Mouse (Mus musculus) forebrain, postnatal 0 days (tissue): ENCODE measurements around the gene Methig1. TPM values are rescaled to one million over a fixed set of nuclear protein-coding genes. Genes with fewer than 3 reads are reported as not detected.

Experiments used
- ATAC-seq: fragments of 200-750 bp; cut with Nextera tagmentation; 2 replicates; pipeline ENCODE4 v1.8.0; 2017; ENCODE audit warnings: mild to moderate bottlenecking, moderate library complexity
- DNase-seq: peaks from one replicate; pipeline ENCODE4 v3.0.0-alpha.2; 2015
- H3K27ac ChIP-seq: fragments of 300-500 bp; sonication (generic); 2 replicates; pipeline ENCODE4 v1.5.1; 2014; ENCODE audit warnings: low read depth, mild to moderate bottlenecking, antibody characterized with exemption, low read length, moderate library complexity, mixed read lengths
- H3K27me3 ChIP-seq: fragments of 300-500 bp; sonication (generic); 2 replicates; pipeline ENCODE4 v1.6.1; 2014; ENCODE audit warnings: mild to moderate bottlenecking, low read length, mixed read lengths; ENCODE audit not compliant: insufficient read depth
- H3K36me3 ChIP-seq: fragments of 300-500 bp; sonication (generic); 2 replicates; pipeline ENCODE4 v1.6.1; 2014; ENCODE audit warnings: mild to moderate bottlenecking, moderate library complexity; ENCODE audit not compliant: insufficient read depth
- H3K4me1 ChIP-seq: fragments of 300-500 bp; sonication (generic); 2 replicates; pipeline ENCODE4 v1.6.1; 2014; ENCODE audit warnings: antibody characterized with exemption; ENCODE audit not compliant: insufficient read depth
- H3K4me2 ChIP-seq: fragments of 300-500 bp; sonication (generic); 2 replicates; pipeline ENCODE4 v1.6.1; 2014; ENCODE audit warnings: low read depth, mild to moderate bottlenecking, moderate library complexity
- H3K4me3 ChIP-seq: fragments of 300-500 bp; sonication (generic); 2 replicates; pipeline ENCODE4 v1.5.1; 2014; ENCODE audit warnings: low read depth, low read length, mixed read lengths
- H3K9ac ChIP-seq: fragments of 300-500 bp; sonication (generic); 2 replicates; pipeline ENCODE4 v1.6.1; 2014; ENCODE audit warnings: mild to moderate bottlenecking
- H3K9me3 ChIP-seq: fragments of 300-500 bp; sonication (generic); 2 replicates; pipeline ENCODE4 v1.6.1; 2016; ENCODE audit warnings: low read length
- CTCF ChIP-seq: sonication (generic); IDR thresholded peaks from 2 replicates; pipeline ENCODE4 v1.5.1; 2016; ENCODE audit warnings: antibody characterized with exemption, control low read depth, low read depth
- WGBS: fragments of 180-500 bp; shearing (Covaris S2); extraction: QIAGEN DNeasy Blood & Tissue Kit; methylation state at CpG from one replicate; pipeline ENCODE4 v1.1.7; 2014; 5-methylcytosine and 5-hydroxymethylcytosine counted together
- polyA plus RNA-seq: library from polyadenylated mRNA; unstranded; fragments of >200 nt; fragmentation: Nextera tagmentation; extraction: Ambion mirVana; gene quantifications from 2 replicates; pipeline ENCODE4 v1.2.1, GENCODE M21; 2015
- total RNA-seq: library from RNA; depleted of rRNA; stranded (reverse); fragments of >200 nt; gene quantifications from 2 replicates; pipeline ENCODE4 v1.2.3, GENCODE M21; 2014; rRNA removed

The Methig1 gene
- total and polyA plus RNA-seq, 2 experiments from 2014 or later = not detected

- H3K9ac ChIP-seq = no peak overlapping the region
- 0 out of 2 replicates have a peak, but pooled peaks cover 2% of the 10 kb centered on the region for H3K4me1 ChIP-seq
- H3K4me2 ChIP-seq = no peak overlapping the region
- H3K27me3 ChIP-seq = peaks cover 20% of the 10 kb centered on the region
- no peaks in the 10 kb centered on the region for H3K36me3 ChIP-seq
- WGBS = 85% methylated on average over 13 of the region's 13 CpGs
- H3K27ac ChIP-seq = no peak overlapping the region
- H3K4me3 ChIP-seq = no peak overlapping the region
- no peaks in the 10 kb centered on the region for H3K9me3 ChIP-seq
- ATAC-seq (no peak), DNase-seq (no peak)
- no peak for TF ChIP-seq CTCF
Measured at GRCm38 (mm10) chr15:100428296-100428905, 75.5 kb downstream of the Methig1 start.

GRCm38 (mm10) chr15:100429959-100430565 lies 77.1 kb downstream of the Methig1 start:
- Histone ChIP-seq H3K36me3 (no peaks in the 10 kb centered on the region), H3K9ac (no peak overlapping the region), H3K4me3 (no peak overlapping the region), H3K27me3 (peaks cover 6% of the 10 kb centered on the region; the same call in 1 of the 2 replicates), H3K9me3 (no peaks in the 10 kb centered on the region), H3K27ac (no peak overlapping the region), H3K4me1 (no peaks in the 10 kb centered on the region), H3K4me2 (no peak overlapping the region)
- DNase-seq (no peak), ATAC-seq (peak; percentile 40)
- no peak for TF ChIP-seq CTCF
- 64% methylated on average over 11 of the region's 11 CpGs for WGBS

- Histone ChIP-seq H3K4me1 (no peaks in the 10 kb centered on the region), H3K27ac (no peak overlapping the region), H3K4me2 (no peak overlapping the region), H3K27me3 (no peaks in the 10 kb centered on the region), H3K9ac (no peak overlapping the region), H3K4me3 (no peak overlapping the region), H3K9me3 (no peaks in the 10 kb centered on the region), H3K36me3 (no peaks in the 10 kb centered on the region)
- TF ChIP-seq CTCF = no peak
- no peak for ATAC-seq
- 76% methylated on average over 4 of the region's 4 CpGs for WGBS
- no peak for DNase-seq
Measured at GRCm38 (mm10) chr15:100433234-100433633, 80.3 kb downstream of the Methig1 start.

Other genes with a start within 250 kb of the Methig1 start
- 5.4 and 5.6 TPM in 2 replicates for gene Atf1, start 125.3 kb upstream of the Methig1 start, total RNA-seq
- gene Atf1, start 125.3 kb upstream of the Methig1 start, polyA plus RNA-seq = 4.6 and 9.2 TPM in 2 replicates
- gene Tmprss12, start 72.3 kb upstream of the Methig1 start, total RNA-seq = not detected in 2 replicates
- gene Tmprss12, start 72.3 kb upstream of the Methig1 start, polyA plus RNA-seq = not detected in 2 replicates
- 11.6 and 13.5 TPM in 2 replicates for gene Mettl7a1, start 49.0 kb upstream of the Methig1 start, total RNA-seq
- gene Mettl7a1, start 49.0 kb upstream of the Methig1 start, polyA plus RNA-seq = 1.2 and 2.3 TPM in 2 replicates
- not detected in 2 replicates for gene Mettl7a3, start 18.2 kb upstream of the Methig1 start, total RNA-seq
- not detected in 2 replicates for gene Mettl7a3, start 18.2 kb upstream of the Methig1 start, polyA plus RNA-seq
- not detected in 2 replicates for gene Mettl7a2, start 51 bp downstream of the Methig1 start, total RNA-seq
- not detected in 2 replicates for gene Mettl7a2, start 51 bp downstream of the Methig1 start, polyA plus RNA-seq
- not detected in 2 replicates for gene Higd1c, start 11.4 kb downstream of the Methig1 start, total RNA-seq
- not detected in 2 replicates for gene Higd1c, start 11.4 kb downstream of the Methig1 start, polyA plus RNA-seq
- 0.08 TPM in 1 of 2 replicates, not detected in the other for gene Gm5475, start 69.0 kb downstream of the Methig1 start, total RNA-seq
- 0.09 and 0.10 TPM in 2 replicates for gene Gm5475, start 69.0 kb downstream of the Methig1 start, polyA plus RNA-seq
- gene Slc11a2, start 71.9 kb downstream of the Methig1 start, total RNA-seq = 23.2 and 36.8 TPM in 2 replicates
- 17.2 and 17.6 TPM in 2 replicates for gene Slc11a2, start 71.9 kb downstream of the Methig1 start, polyA plus RNA-seq
- 70.5 and 87.8 TPM in 2 replicates for gene Letmd1, start 115.9 kb downstream of the Methig1 start, total RNA-seq
- gene Letmd1, start 115.9 kb downstream of the Methig1 start, polyA plus RNA-seq = 45.3 and 52.5 TPM in 2 replicates
- 56.8 and 67.1 TPM in 2 replicates for gene Csrnp2, start 142.3 kb downstream of the Methig1 start, total RNA-seq
- gene Csrnp2, start 142.3 kb downstream of the Methig1 start, polyA plus RNA-seq = 29.4 and 36.3 TPM in 2 replicates
- gene Tfcp2, start 198.9 kb downstream of the Methig1 start, total RNA-seq = 25.5 and 34.5 TPM in 2 replicates
- 18.2 and 29.0 TPM in 2 replicates for gene Tfcp2, start 198.9 kb downstream of the Methig1 start, polyA plus RNA-seq
- gene Pou6f1, start 246.8 kb downstream of the Methig1 start, total RNA-seq = 72.4 and 77.4 TPM in 2 replicates
- gene Pou6f1, start 246.8 kb downstream of the Methig1 start, polyA plus RNA-seq = 32.2 and 33.3 TPM in 2 replicates